Mouse (Mus musculus) small intestine, adult 2 months (tissue): ENCODE measurements around the gene Kdm4a.

Experiments
- CTCF ChIP-seq: fragments of 200-500 bp; IDR thresholded peaks from 2 replicates; pipeline ENCODE4 v1.5.1; 2012; ENCODE audit warnings: low read depth, mild to moderate bottlenecking, control low read depth, inconsistent platforms, low read length, moderate library complexity, mixed read lengths; ENCODE audit not compliant: insufficient replicate concordance, insufficient read length; ENCODE audit errors: extremely low read depth
- POLR2A ChIP-seq: fragments of 200-500 bp; IDR thresholded peaks from 2 replicates; pipeline ENCODE4 v1.6.1; 2012; ENCODE audit warnings: low read depth, mild to moderate bottlenecking, control low read depth, inconsistent platforms, low read length, moderate library complexity

GRCm38 (mm10) chr4:118205906-118206305, 26.1 kb upstream of the Kdm4a start:
- TF ChIP-seq CTCF: no peak
- no peak for TF ChIP-seq POLR2A
